Mouse (Mus musculus): ENCODE measurements around the gene Gm10490. TPM values are rescaled to one million over a fixed set of nuclear protein-coding genes. Genes with fewer than 3 reads are reported as not detected.

Gene Gm10490
- polyA plus RNA-seq, 1 experiment from 2014 or later: not detected

GRCm38 (mm10) chrX:7945618-7946017 lies 36.3 kb downstream of the Gm10490 start:
- H3K9me3 ChIP-seq (ENCODE audit: control insufficient read depth, low read length): no peaks in the 10 kb centered on the region
- H3K36me3 ChIP-seq (ENCODE audit: control insufficient read depth, insufficient read depth, low read length): no peaks in the 10 kb centered on the region
- no peaks in the 10 kb centered on the region for H3K4me1 ChIP-seq (ENCODE audit: control insufficient read depth, insufficient read depth, low read length)
- 75% methylated on average over 8 of the region's 8 CpGs for WGBS
- H3K9ac ChIP-seq (replicated peaks; ENCODE audit: low read depth, low read length): no peak overlapping the region
- no peak overlapping the region for H3K4me2 ChIP-seq (ENCODE audit: low read depth, low read length)
- no peaks in the 10 kb centered on the region for H3K27me3 ChIP-seq (ENCODE audit: control insufficient read depth, insufficient read depth, low read length)
- no peak overlapping the region for H3K27ac ChIP-seq (ENCODE audit: low read depth, low read length)
- no peak for ATAC-seq (ENCODE audit: low read depth)
- H3K4me3 ChIP-seq (ENCODE audit: low read depth, low read length): no peak overlapping the region

GRCm38 (mm10) chrX:7947108-7947899 lies 38.0 kb downstream of the Gm10490 start, which contains the start of gene Hdac6:
TSS of gene Hdac6 (minus strand) at chrX:7947889.
- H3K4me3 ChIP-seq (ENCODE audit: low read depth, low read length): peak within 1 kb of the TSS; percentile 36
- no peaks in the 10 kb centered on the region for H3K36me3 ChIP-seq (ENCODE audit: control insufficient read depth, insufficient read depth, low read length)
- H3K4me2 ChIP-seq (ENCODE audit: low read depth, low read length): peak within 1 kb of the TSS; percentile 44
- no peaks in the 10 kb centered on the region for H3K27me3 ChIP-seq (ENCODE audit: control insufficient read depth, insufficient read depth, low read length)
- H3K9me3 ChIP-seq (ENCODE audit: control insufficient read depth, low read length): no peaks in the 10 kb centered on the region
- H3K9ac ChIP-seq (replicated peaks; ENCODE audit: low read depth, low read length): peak within 1 kb of the TSS; percentile 39
- no peaks in the 10 kb centered on the region for H3K4me1 ChIP-seq (ENCODE audit: control insufficient read depth, insufficient read depth, low read length)
- 16% methylated on average over 37 of the region's 37 CpGs for WGBS
- peak; percentile 98 for ATAC-seq (ENCODE audit: low read depth)
- peak within 1 kb of the TSS; percentile 56; the same call in 1 of the 2 replicates for H3K27ac ChIP-seq (ENCODE audit: low read depth, low read length)

- H3K4me1 ChIP-seq (ENCODE audit: control insufficient read depth, insufficient read depth, low read length): no peaks in the 10 kb centered on the region
- H3K36me3 ChIP-seq (ENCODE audit: control insufficient read depth, insufficient read depth, low read length): no peaks in the 10 kb centered on the region
- WGBS: 23% methylated on average over 38 of the region's 38 CpGs
- no peak for ATAC-seq (ENCODE audit: low read depth)
- H3K27me3 ChIP-seq (ENCODE audit: control insufficient read depth, insufficient read depth, low read length): no peaks in the 10 kb centered on the region
- H3K4me3 ChIP-seq (ENCODE audit: low read depth, low read length): peak overlapping the region; percentile 36
- peak overlapping the region; percentile 32; the same call in 1 of the 2 replicates for H3K4me2 ChIP-seq (ENCODE audit: low read depth, low read length)
- peak overlapping the region; percentile 35 for H3K9ac ChIP-seq (replicated peaks; ENCODE audit: low read depth, low read length)
- H3K27ac ChIP-seq (ENCODE audit: low read depth, low read length): peak overlapping the region; percentile 56; the same call in 1 of the 2 replicates
- H3K9me3 ChIP-seq (ENCODE audit: control insufficient read depth, low read length): no peaks in the 10 kb centered on the region
Observed at GRCm38 (mm10) chrX:7947900-7948492, 38.7 kb downstream of the Gm10490 start.

- no peak overlapping the region for H3K4me2 ChIP-seq (ENCODE audit: low read depth, low read length)
- WGBS: 94% methylated on average over 7 of the region's 7 CpGs
- no peaks in the 10 kb centered on the region for H3K27me3 ChIP-seq (ENCODE audit: control insufficient read depth, insufficient read depth, low read length)
- H3K4me1 ChIP-seq (ENCODE audit: control insufficient read depth, insufficient read depth, low read length): no peaks in the 10 kb centered on the region
- H3K4me3 ChIP-seq (ENCODE audit: low read depth, low read length): no peak overlapping the region
- H3K27ac ChIP-seq (ENCODE audit: low read depth, low read length): no peak overlapping the region
- no peak for ATAC-seq (ENCODE audit: low read depth)
- no peaks in the 10 kb centered on the region for H3K9me3 ChIP-seq (ENCODE audit: control insufficient read depth, low read length)
- H3K36me3 ChIP-seq (ENCODE audit: control insufficient read depth, insufficient read depth, low read length): no peaks in the 10 kb centered on the region
- H3K9ac ChIP-seq (replicated peaks; ENCODE audit: low read depth, low read length): no peak overlapping the region
Observed at GRCm38 (mm10) chrX:7950091-7950490, 40.7 kb downstream of the Gm10490 start.

- Histone ChIP-seq H3K27ac (ENCODE audit: low read depth, low read length) (no peak overlapping the region), H3K9me3 (ENCODE audit: control insufficient read depth, low read length) (no peaks in the 10 kb centered on the region), H3K27me3 (ENCODE audit: control insufficient read depth, insufficient read depth, low read length) (no peaks in the 10 kb centered on the region), H3K4me2 (ENCODE audit: low read depth, low read length) (no peak overlapping the region), H3K4me3 (ENCODE audit: low read depth, low read length) (no peak overlapping the region), H3K4me1 (ENCODE audit: control insufficient read depth, insufficient read depth, low read length) (no peaks in the 10 kb centered on the region), H3K36me3 (ENCODE audit: control insufficient read depth, insufficient read depth, low read length) (no peaks in the 10 kb centered on the region), H3K9ac (replicated peaks; ENCODE audit: low read depth, low read length) (no peak overlapping the region)
- ATAC-seq (ENCODE audit: low read depth): no peak
- 94% methylated on average over 9 of the region's 9 CpGs for WGBS
Observed at GRCm38 (mm10) chrX:7958868-7959267, 49.5 kb downstream of the Gm10490 start.

Other genes with a start within 250 kb of the Gm10490 start
- gene Plp2, start 238.2 kb upstream of the Gm10490 start, polyA plus RNA-seq (2014; fragmentation: Nextera tagmentation; extraction: Ambion mirVana): 12.5 and 23.2 TPM in 2 replicates
- gene Magix, start 228.3 kb upstream of the Gm10490 start, polyA plus RNA-seq (2014; fragmentation: Nextera tagmentation; extraction: Ambion mirVana): 0.20 TPM in 1 of 2 replicates, not detected in the other
- gene Gpkow, start 212.4 kb upstream of the Gm10490 start, polyA plus RNA-seq (2014; fragmentation: Nextera tagmentation; extraction: Ambion mirVana): 50.0 and 55.7 TPM in 2 replicates
- 22.3 and 23.6 TPM in 2 replicates for gene Wdr45, start 195.2 kb upstream of the Gm10490 start, polyA plus RNA-seq (2014; fragmentation: Nextera tagmentation; extraction: Ambion mirVana)
- 0.47 and 2.9 TPM in 2 replicates for gene Gm45208, start 187.3 kb upstream of the Gm10490 start, polyA plus RNA-seq (2014; fragmentation: Nextera tagmentation; extraction: Ambion mirVana)
- 137 and 147 TPM in 2 replicates for gene Praf2, start 181.1 kb upstream of the Gm10490 start, polyA plus RNA-seq (2014; fragmentation: Nextera tagmentation; extraction: Ambion mirVana)
- gene Ccdc120, start 158.6 kb upstream of the Gm10490 start, polyA plus RNA-seq (2014; fragmentation: Nextera tagmentation; extraction: Ambion mirVana): 55.9 and 57.1 TPM in 2 replicates
- 16.6 and 23.8 TPM in 2 replicates for gene Tfe3, start 147.0 kb upstream of the Gm10490 start, polyA plus RNA-seq (2014; fragmentation: Nextera tagmentation; extraction: Ambion mirVana)
- gene Gripap1, start 119.8 kb upstream of the Gm10490 start, polyA plus RNA-seq (2014; fragmentation: Nextera tagmentation; extraction: Ambion mirVana): 57.3 and 74.5 TPM in 2 replicates
- 5.8 and 7.7 TPM in 2 replicates for gene Kcnd1, start 87.3 kb upstream of the Gm10490 start, polyA plus RNA-seq (2014; fragmentation: Nextera tagmentation; extraction: Ambion mirVana)
- 26.8 and 28.1 TPM in 2 replicates for gene Otud5, start 68.2 kb upstream of the Gm10490 start, polyA plus RNA-seq (2014; fragmentation: Nextera tagmentation; extraction: Ambion mirVana)
- gene Pim2, start 31.3 kb upstream of the Gm10490 start, polyA plus RNA-seq (2014; fragmentation: Nextera tagmentation; extraction: Ambion mirVana): 20.7 and 22.9 TPM in 2 replicates
- gene Slc35a2, start 25.5 kb upstream of the Gm10490 start, polyA plus RNA-seq (2014; fragmentation: Nextera tagmentation; extraction: Ambion mirVana): 23.6 and 25.1 TPM in 2 replicates
- gene Pqbp1, start 10.3 kb upstream of the Gm10490 start, polyA plus RNA-seq (2014; fragmentation: Nextera tagmentation; extraction: Ambion mirVana): 184 and 191 TPM in 2 replicates
- 146 and 167 TPM in 2 replicates for gene Timm17b, start 10.2 kb upstream of the Gm10490 start, polyA plus RNA-seq (2014; fragmentation: Nextera tagmentation; extraction: Ambion mirVana)
- not detected in 2 replicates for gene Gm10491, start 1.7 kb upstream of the Gm10490 start, polyA plus RNA-seq (2014; fragmentation: Nextera tagmentation; extraction: Ambion mirVana)
- 245 and 258 TPM in 2 replicates for gene Pcsk1n, start 10.3 kb downstream of the Gm10490 start, polyA plus RNA-seq (2014; fragmentation: Nextera tagmentation; extraction: Ambion mirVana)
- not detected in 2 replicates for gene Eras, start 19.1 kb downstream of the Gm10490 start, polyA plus RNA-seq (2014; fragmentation: Nextera tagmentation; extraction: Ambion mirVana)
- 56.8 and 59.1 TPM in 2 replicates for gene Hdac6, start 38.3 kb downstream of the Gm10490 start, polyA plus RNA-seq (2014; fragmentation: Nextera tagmentation; extraction: Ambion mirVana)
- gene Gata1, start 68.5 kb downstream of the Gm10490 start, polyA plus RNA-seq (2014; fragmentation: Nextera tagmentation; extraction: Ambion mirVana): not detected in 2 replicates
- gene Glod5, start 109.0 kb downstream of the Gm10490 start, polyA plus RNA-seq (2014; fragmentation: Nextera tagmentation; extraction: Ambion mirVana): 0.43 and 1.2 TPM in 2 replicates
- 37.2 and 38.2 TPM in 2 replicates for gene Suv39h1, start 165.2 kb downstream of the Gm10490 start, polyA plus RNA-seq (2014; fragmentation: Nextera tagmentation; extraction: Ambion mirVana)
- 0.12 and 0.28 TPM in 2 replicates for gene Was, start 181.0 kb downstream of the Gm10490 start, polyA plus RNA-seq (2014; fragmentation: Nextera tagmentation; extraction: Ambion mirVana)
- gene Wdr13, start 223.3 kb downstream of the Gm10490 start, polyA plus RNA-seq (2014; fragmentation: Nextera tagmentation; extraction: Ambion mirVana): 63.7 and 66.9 TPM in 2 replicates
- gene Rbm3, start 236.3 kb downstream of the Gm10490 start, polyA plus RNA-seq (2014; fragmentation: Nextera tagmentation; extraction: Ambion mirVana): 379 and 383 TPM in 2 replicates

All from neural tube, embryonic 14.5 days (tissue).